Mouse (Mus musculus): ENCODE measurements around the gene Vmn1r234. TPM values are rescaled to one million over a fixed set of nuclear protein-coding genes. Genes with fewer than 3 reads are reported as not detected.
"Not testable (repeated sequence)": the region's sequence is repeated elsewhere in the genome, so short reads cannot be mapped to it uniquely, and the experiment has no call there.

Vmn1r234 gene
- polyA plus RNA-seq (2015; fragmentation: Nextera tagmentation; extraction: Ambion mirVana), result not detected in 2 replicates

DNA sequence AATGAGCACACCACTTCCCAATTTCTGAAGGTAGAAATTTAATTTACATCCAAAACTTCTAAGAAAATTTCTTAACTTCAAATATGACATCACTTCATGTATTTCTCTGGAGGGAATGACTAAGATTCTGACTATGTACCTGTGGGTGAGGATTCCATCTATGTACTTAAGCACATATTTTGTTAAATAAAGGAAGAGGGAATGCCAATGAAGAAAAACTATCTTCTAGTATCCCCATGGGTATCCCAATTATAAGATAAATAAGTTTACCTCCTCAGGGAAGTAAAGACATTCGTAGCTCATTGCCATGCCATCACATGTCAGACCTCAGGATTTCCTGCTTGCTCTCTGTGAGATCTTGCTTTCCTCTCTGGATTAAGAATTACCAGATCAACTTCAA lies at the start of gene Vmn1r234:
Vmn1r234 (plus strand) TSS at position 301 of the 400 bp plus-strand sequence.
- Histone ChIP-seq H3K4me2 (no peak within 1 kb of the TSS), H3K4me3 (no peak within 1 kb of the TSS), H3K27me3 (no peaks in the 10 kb centered on the region), H3K4me1 (no peaks in the 10 kb centered on the region), H3K9me3 (replicated peaks) (peaks cover 7% of the 10 kb centered on the region; the same call in 1 of the 2 replicates), H3K9ac (no peak within 1 kb of the TSS), H3K27ac (no peak within 1 kb of the TSS), H3K36me3 (ENCODE audit: poor library complexity, severe bottlenecking) (no peaks in the 10 kb centered on the region)
- no peak for ATAC-seq
- 83% methylated on average over 1 of the region's 1 CpGs for WGBS

DNA sequence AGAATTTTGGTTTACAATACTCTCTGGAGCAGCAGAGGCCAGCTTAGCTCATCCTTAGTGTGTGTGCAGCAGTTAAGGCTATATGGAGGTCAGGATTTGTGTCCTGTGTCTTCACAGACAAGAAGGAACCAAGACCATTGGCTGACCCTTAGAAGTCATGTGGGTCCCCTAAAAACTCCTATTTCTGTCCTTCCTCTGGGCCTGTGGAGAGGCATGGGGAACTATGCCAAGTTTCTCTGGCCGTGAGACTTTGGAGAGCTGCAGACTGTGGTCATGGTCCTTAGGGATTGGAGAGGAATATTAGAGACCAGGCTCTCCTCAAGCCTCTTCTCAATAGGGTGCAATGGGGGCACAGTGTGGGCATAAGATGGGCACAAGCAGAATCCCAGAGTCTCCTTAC lies 14.8 kb upstream of the Vmn1r234 start:
- not testable (repeated sequence) for H3K4me2 ChIP-seq; H3K4me1 ChIP-seq; H3K27me3 ChIP-seq; H3K36me3 ChIP-seq (ENCODE audit: poor library complexity, severe bottlenecking); H3K9ac ChIP-seq; H3K4me3 ChIP-seq; H3K27ac ChIP-seq; ATAC-seq
- 76% methylated on average over 1 of the region's 1 CpGs for WGBS
- peaks cover 26% of the 10 kb centered on the region for H3K9me3 ChIP-seq (replicated peaks)

DNA sequence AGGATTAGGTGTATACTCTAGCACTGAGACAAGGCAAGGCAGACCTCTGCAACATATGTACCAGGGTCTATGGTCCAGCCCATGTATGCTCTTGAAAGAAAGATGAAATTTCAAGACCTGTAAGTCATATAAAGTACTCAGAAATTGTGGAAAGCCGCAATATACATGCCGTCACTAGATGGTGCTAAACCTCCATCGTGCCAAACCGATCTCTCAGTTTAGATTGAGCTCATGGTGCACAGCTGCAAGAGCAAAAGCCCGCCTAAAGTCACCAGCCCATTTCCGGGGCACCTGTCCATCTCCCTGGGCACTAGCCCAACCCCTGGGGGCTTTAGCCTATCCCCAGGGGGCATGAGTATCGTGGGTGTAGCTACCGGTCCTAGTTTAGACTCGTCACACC lies 5.8 kb downstream of the Vmn1r234 start:
- Histone ChIP-seq H3K27ac (no peak overlapping the region), H3K4me1 (no peaks in the 10 kb centered on the region), H3K4me3 (no peak overlapping the region), H3K9me3 (replicated peaks) (peaks cover 14% of the 10 kb centered on the region; the same call in 1 of the 2 replicates), H3K9ac (no peak overlapping the region), H3K4me2 (no peak overlapping the region), H3K36me3 (ENCODE audit: poor library complexity, severe bottlenecking) (no peaks in the 10 kb centered on the region), H3K27me3 (no peaks in the 10 kb centered on the region)
- 29% methylated on average over 9 of the region's 9 CpGs for WGBS
- no peak for ATAC-seq

- H3K4me2 ChIP-seq, result no peak within 1 kb of the TSS
Observed at GRCm38 (mm10) chr17:21256111-21256510, 30.2 kb downstream of the Vmn1r234 start, which contains the start of gene Vmn1r235. TSS of gene Vmn1r235 (plus strand) at chr17:21256411.

DNA sequence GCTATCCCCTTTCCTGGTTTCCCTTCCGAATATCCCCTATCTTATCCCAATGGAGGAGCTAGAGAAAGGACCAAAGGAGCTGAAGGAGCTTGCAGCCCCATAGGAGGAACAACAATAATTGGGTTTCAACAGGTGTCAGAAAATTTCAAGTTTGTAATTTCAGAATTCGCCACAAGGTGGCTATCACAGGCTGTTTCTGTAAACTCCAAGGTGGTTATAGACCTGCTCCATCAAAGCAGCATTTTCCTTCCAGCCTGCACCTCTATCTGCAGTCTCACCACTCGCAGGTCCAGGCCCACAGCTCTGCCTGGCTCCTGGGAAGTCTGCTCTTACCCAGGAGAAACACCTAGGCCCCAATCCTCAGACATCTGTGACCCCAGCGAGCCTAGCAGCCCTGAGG lies 46.2 kb downstream of the Vmn1r234 start:
- Histone ChIP-seq H3K9me3 (replicated peaks) (0 out of 2 replicates have a peak, but pooled peaks cover 10% of the 10 kb centered on the region), H3K36me3 (ENCODE audit: poor library complexity, severe bottlenecking) (no peaks in the 10 kb centered on the region), H3K4me1 (no peaks in the 10 kb centered on the region), H3K4me2 (no peak overlapping the region), H3K27ac (no peak overlapping the region), H3K27me3 (no peaks in the 10 kb centered on the region), H3K4me3 (no peak overlapping the region), H3K9ac (no peak overlapping the region)
- ATAC-seq, result no peak
- WGBS, result 15% methylated on average over 4 of the region's 4 CpGs

More at GRCm38 (mm10) chr17:21256111-21256510, 30.2 kb downstream of the Vmn1r234 start, which contains the start of gene Vmn1r235:
- no peaks in the 10 kb centered on the region for H3K9me3 ChIP-seq (replicated peaks)
- no peaks in the 10 kb centered on the region for H3K27me3 ChIP-seq
- no peak for ATAC-seq
- no peaks in the 10 kb centered on the region for H3K36me3 ChIP-seq (ENCODE audit: poor library complexity, severe bottlenecking)
- H3K27ac ChIP-seq, result no peak within 1 kb of the TSS
- H3K4me1 ChIP-seq, result no peaks in the 10 kb centered on the region
- H3K4me3 ChIP-seq, result no peak within 1 kb of the TSS
- H3K9ac ChIP-seq, result no peak within 1 kb of the TSS

- no peaks in the 10 kb centered on the region for H3K36me3 ChIP-seq (ENCODE audit: poor library complexity, severe bottlenecking)
- no peak within 1 kb of the TSS for H3K4me3 ChIP-seq
- no peak within 1 kb of the TSS for H3K27ac ChIP-seq
- no peaks in the 10 kb centered on the region for H3K27me3 ChIP-seq
- no peak for ATAC-seq
- no peak within 1 kb of the TSS for H3K9ac ChIP-seq
- H3K4me1 ChIP-seq, result no peaks in the 10 kb centered on the region
- no peak within 1 kb of the TSS for H3K4me2 ChIP-seq
- peaks cover 15% of the 10 kb centered on the region; the same call in 1 of the 2 replicates for H3K9me3 ChIP-seq (replicated peaks)
- WGBS, result 79% methylated on average over 3 of the region's 3 CpGs
Observed at GRCm38 (mm10) chr17:21282642-21283041, 56.8 kb downstream of the Vmn1r234 start, which contains the start of gene Vmn1r236. TSS of gene Vmn1r236 (plus strand) at chr17:21282942.

- Histone ChIP-seq H3K27ac (no peak overlapping the region), H3K4me2 (no peak overlapping the region), H3K4me3 (no peak overlapping the region), H3K4me1 (no peaks in the 10 kb centered on the region), H3K27me3 (no peaks in the 10 kb centered on the region), H3K36me3 (ENCODE audit: poor library complexity, severe bottlenecking) (no peaks in the 10 kb centered on the region), H3K9me3 (replicated peaks) (peaks cover 16% of the 10 kb centered on the region; the same call in 1 of the 2 replicates), H3K9ac (no peak overlapping the region)
- no peak for ATAC-seq
Observed at GRCm38 (mm10) chr17:21284395-21284794, 58.5 kb downstream of the Vmn1r234 start.

Small RNAs within 50 kb of the gene (microRNA-seq; reads per million reads assigned to microRNA genes)
- not detected for gene Gm26384

Other genes starting within 250 kb of the Vmn1r234 start
- not detected in 2 replicates for gene Vmn1r233, start 229.6 kb upstream of the Vmn1r234 start, polyA plus RNA-seq (2015; fragmentation: Nextera tagmentation; extraction: Ambion mirVana)
- 19.0 and 21.6 TPM in 2 replicates for gene Zfp160, start 217.2 kb upstream of the Vmn1r234 start, polyA plus RNA-seq (2015; fragmentation: Nextera tagmentation; extraction: Ambion mirVana)
- not detected in 2 replicates for gene Vmn1r235, start 30.3 kb downstream of the Vmn1r234 start, polyA plus RNA-seq (2015; fragmentation: Nextera tagmentation; extraction: Ambion mirVana)
- gene Vmn1r236, start 56.9 kb downstream of the Vmn1r234 start, polyA plus RNA-seq (2015; fragmentation: Nextera tagmentation; extraction: Ambion mirVana), result not detected in 2 replicates
- not detected in 2 replicates for gene Vmn1r237, start 85.8 kb downstream of the Vmn1r234 start, polyA plus RNA-seq (2015; fragmentation: Nextera tagmentation; extraction: Ambion mirVana)
- gene Zfp677, start 157.7 kb downstream of the Vmn1r234 start, polyA plus RNA-seq (2015; fragmentation: Nextera tagmentation; extraction: Ambion mirVana), result 3.4 and 3.6 TPM in 2 replicates
- 3.6 and 3.9 TPM in 2 replicates for gene Zfp54, start 197.1 kb downstream of the Vmn1r234 start, polyA plus RNA-seq (2015; fragmentation: Nextera tagmentation; extraction: Ambion mirVana)
- 13.1 and 15.2 TPM in 2 replicates for gene Zfp51, start 224.3 kb downstream of the Vmn1r234 start, polyA plus RNA-seq (2015; fragmentation: Nextera tagmentation; extraction: Ambion mirVana)